Mouse (Mus musculus): Measurements from ENCODE around the gene Gtsf1l.
A peak's percentile ranks its signal among the peaks of the same experiment; 100 is the strongest.

Gene Gtsf1l

GRCm38 (mm10) chr2:163054335-163054840, 33.3 kb downstream of the Gtsf1l start, which contains the start of gene Mybl2:
Gene Mybl2 (plus strand): TSS chr2:163054687.
- DNase-seq (ENCODE audit: extremely low read depth, insufficient read length, low spot score): peak; percentile 100

GRCm38 (mm10) chr2:163052826-163053225, 34.8 kb downstream of the Gtsf1l start:
- no peak for DNase-seq (ENCODE audit: extremely low read depth, insufficient read length, low spot score)

GRCm38 (mm10) chr2:163052101-163052500, 35.6 kb downstream of the Gtsf1l start:
- no peak for DNase-seq (ENCODE audit: extremely low read depth, insufficient read length, low spot score)

- DNase-seq (ENCODE audit: extremely low read depth, insufficient read length, low spot score): no peak
Measured at GRCm38 (mm10) chr2:163051691-163052090, 36.0 kb downstream of the Gtsf1l start.

- no peak for DNase-seq (ENCODE audit: extremely low read depth, insufficient read length, low spot score)
Measured at GRCm38 (mm10) chr2:163049116-163049515, 38.5 kb downstream of the Gtsf1l start.

GRCm38 (mm10) chr2:163048125-163048524, 39.5 kb downstream of the Gtsf1l start:
- DNase-seq (ENCODE audit: extremely low read depth, insufficient read length, low spot score): peak; percentile 37

- no peak for DNase-seq (ENCODE audit: extremely low read depth, insufficient read length, low spot score)
Measured at GRCm38 (mm10) chr2:163039940-163040339, 47.7 kb downstream of the Gtsf1l start.
